Mouse (Mus musculus) heart, postnatal 36 days (tissue): ENCODE measurements around the gene Tas2r125. TPM values are rescaled to one million over a fixed set of nuclear protein-coding genes. Genes with fewer than 3 reads are reported as not detected.
"Not testable (repeated sequence)": the region's sequence is repeated elsewhere in the genome, so short reads cannot be mapped to it uniquely, and the experiment has no call there.

Source experiments
- DNase-seq, 2 experiments: peaks; one replicate each; pipeline ENCODE4 v3.0.0; 2021 to 2022
- intact Hi-C: fragments of 180-260 bp; cut with DNase I; formaldehyde crosslinking; loops from one replicate; pipeline ENCODE4 v1.15.1; 2025
- total RNA-seq, 2 experiments: library from RNA; stranded (reverse); gene quantifications; 2 replicates each; pipeline ENCODE4 v1.2.3; 2021

Tas2r125 gene
- not detected for total RNA-seq

DNA sequence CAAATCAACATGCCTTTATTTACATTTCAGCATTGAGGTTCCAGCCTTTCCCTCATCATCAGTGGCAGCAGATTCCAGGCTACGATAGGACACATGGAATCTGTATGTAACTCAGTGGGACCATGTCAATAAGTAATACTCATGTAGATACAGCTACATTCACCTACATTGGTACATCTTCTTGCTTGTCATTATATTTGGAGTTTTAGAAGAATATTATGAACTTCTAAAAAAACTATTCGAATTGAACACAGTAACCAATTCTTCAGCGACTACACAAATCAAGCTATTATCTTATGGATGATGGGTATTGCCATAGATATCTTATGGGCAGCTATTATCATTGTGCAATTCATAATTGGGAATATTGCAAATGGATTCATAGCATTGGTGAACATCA is at the start of gene Tas2r125:
Gene Tas2r125, plus strand, starts transcription at position 301 of the 400 bp plus-strand sequence.
- intact Hi-C loops: no loop called here
- no peak for DNase-seq

DNA sequence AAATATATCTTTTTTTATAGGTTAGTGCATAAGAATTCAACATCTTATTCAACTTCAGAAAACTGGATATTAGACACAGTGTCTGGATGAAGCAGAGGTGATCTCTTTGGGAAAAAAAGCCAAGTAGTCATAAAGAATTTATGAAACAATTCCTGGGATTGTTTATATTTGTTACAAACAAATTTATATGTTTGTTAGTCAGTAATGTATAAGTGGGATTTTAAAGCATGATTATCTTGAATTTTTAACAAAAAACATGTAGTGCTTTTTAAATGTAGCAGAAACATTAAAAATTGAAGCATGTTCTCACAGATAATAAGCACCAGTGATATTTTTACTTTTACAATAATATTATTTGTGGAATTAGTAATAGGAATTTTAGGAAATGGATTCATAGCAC is 41.7 kb upstream of the Tas2r125 start, which contains the start of gene Tas2r110:
Gene Tas2r110, plus strand, starts transcription at position 301 of the 400 bp plus-strand sequence.
- DNase-seq: no peak
- intact Hi-C loops: no loop called here

DNA sequence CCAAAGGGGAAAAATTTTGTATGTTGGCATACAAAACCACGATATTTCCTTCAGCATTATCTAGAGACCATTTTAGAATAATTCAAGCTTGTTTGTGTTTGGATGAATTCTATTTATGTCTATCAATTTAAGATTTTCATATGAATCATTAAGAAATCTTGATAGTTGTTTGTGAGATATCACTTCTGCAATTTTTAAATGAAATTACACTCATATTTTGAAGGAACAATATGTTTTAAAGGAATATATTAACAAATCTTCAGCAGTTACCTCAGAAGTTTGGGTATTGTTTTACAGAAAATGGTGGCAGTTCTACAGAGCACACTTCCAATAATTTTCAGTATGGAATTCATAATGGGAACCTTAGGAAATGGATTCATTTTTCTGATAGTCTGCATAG is 16.7 kb upstream of the Tas2r125 start, which contains the start of gene Tas2r113:
Gene Tas2r113, plus strand, starts transcription at position 301 of the 400 bp plus-strand sequence.
- intact Hi-C loops: no loop called here
- no peak for DNase-seq

DNA sequence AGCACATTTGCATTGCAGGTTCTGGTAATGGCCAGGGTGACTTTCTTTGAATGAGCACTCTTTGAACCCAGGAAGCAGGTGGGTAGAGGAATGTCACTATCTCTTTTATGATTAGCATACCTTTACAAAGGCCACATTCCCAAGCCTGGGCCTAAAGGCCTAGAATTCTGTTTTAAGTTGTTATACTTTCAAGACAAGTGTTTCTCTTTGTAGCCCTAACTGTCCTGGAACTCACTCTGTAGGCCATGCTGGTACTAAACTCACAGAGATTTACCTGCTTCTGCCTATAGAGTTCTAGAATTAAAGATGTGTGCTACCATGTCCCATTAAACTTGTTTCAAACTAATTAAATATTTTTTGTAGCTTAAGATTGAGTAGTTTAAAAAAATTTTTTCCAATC is 31.9 kb downstream of the Tas2r125 start:
- intact Hi-C loops, DNase-seq: not testable (repeated sequence)

DNA sequence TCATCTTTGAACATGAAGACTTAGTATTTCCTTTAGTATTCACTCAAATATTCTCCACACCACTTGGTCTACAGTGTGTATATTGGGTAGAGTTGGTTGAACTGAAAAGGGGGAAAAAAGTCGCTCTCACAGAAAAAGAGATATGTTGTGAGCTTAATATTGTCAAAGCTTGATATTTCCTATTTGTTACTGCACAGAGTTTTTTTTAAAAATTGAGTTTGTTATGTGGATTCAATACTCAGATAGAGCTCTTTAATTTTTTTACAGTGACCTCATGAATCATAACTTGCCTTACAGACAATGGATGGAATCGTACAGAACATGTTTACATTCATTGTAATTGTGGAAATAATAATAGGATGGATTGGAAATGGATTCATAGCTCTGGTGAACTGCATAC is 41.4 kb downstream of the Tas2r125 start, which contains the start of gene Tas2r129:
Gene Tas2r129, plus strand, starts transcription at position 301 of the 400 bp plus-strand sequence.
- intact Hi-C loops: no loop called here
- no peak for DNase-seq

DNA sequence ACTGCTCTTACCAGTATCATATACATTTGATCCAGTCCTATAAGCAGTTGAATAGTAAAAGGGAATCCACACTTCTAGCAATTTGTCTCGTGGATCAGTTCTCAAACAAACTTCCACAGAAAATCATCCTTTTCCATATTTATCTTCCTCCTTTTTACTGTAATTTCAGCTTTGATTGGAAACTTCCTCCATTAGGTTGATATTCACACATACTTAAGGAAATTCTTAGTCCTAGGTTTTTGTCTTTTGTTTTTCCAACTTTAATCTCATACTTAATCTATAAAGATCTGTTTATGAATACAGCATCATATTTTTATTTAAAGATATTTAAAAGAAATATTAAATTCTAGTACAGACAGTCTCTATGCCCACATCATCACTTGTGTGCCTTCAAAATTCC is 48.4 kb downstream of the Tas2r125 start, which contains the start of gene Tas2r131:
Gene Tas2r131, minus strand, starts transcription at position 101 of the 400 bp plus-strand sequence.
- intact Hi-C loops: no loop called here
- no peak for DNase-seq

Other genes starting within 250 kb of the Tas2r125 start
- not detected for gene Tas2r121, start 208.6 kb upstream of the Tas2r125 start, total RNA-seq
- not detected for gene Tas2r122, start 197.7 kb upstream of the Tas2r125 start, total RNA-seq
- gene Tas2r115, start 171.6 kb upstream of the Tas2r125 start, total RNA-seq: not detected
- gene Tas2r124, start 154.9 kb upstream of the Tas2r125 start, total RNA-seq: not detected
- gene Tas2r102, start 147.5 kb upstream of the Tas2r125 start, total RNA-seq: not detected
- not detected for gene Tas2r136, start 131.5 kb upstream of the Tas2r125 start, total RNA-seq
- not detected for gene Tas2r117, start 106.8 kb upstream of the Tas2r125 start, total RNA-seq
- not detected for gene Tas2r123, start 62.5 kb upstream of the Tas2r125 start, total RNA-seq
- not detected for gene Tas2r116, start 54.2 kb upstream of the Tas2r125 start, total RNA-seq
- gene Tas2r110, start 41.6 kb upstream of the Tas2r125 start, total RNA-seq: not detected
- not detected for gene Tas2r113, start 16.6 kb upstream of the Tas2r125 start, total RNA-seq
- gene Tas2r129, start 41.5 kb downstream of the Tas2r125 start, total RNA-seq: not detected
- not detected for gene Tas2r131, start 48.3 kb downstream of the Tas2r125 start, total RNA-seq
- not detected for gene Tas2r109, start 71.3 kb downstream of the Tas2r125 start, total RNA-seq
- gene Tas2r103, start 127.5 kb downstream of the Tas2r125 start, total RNA-seq: not detected
- not detected for gene Tas2r140, start 146.2 kb downstream of the Tas2r125 start, total RNA-seq
- 10 to 100 TPM; 69.3 to 70.3 TPM for gene Smim10l1, start 195.3 kb downstream of the Tas2r125 start, total RNA-seq